Mouse (Mus musculus) spleen, postnatal 14 days (tissue): Measurements from ENCODE around the gene Napa.

Experiments
- DNase-seq, 2 experiments: peaks; one replicate each; pipeline ENCODE4 v3.0.0; 2021 to 2022; ENCODE audit warnings: low spot score in 2 of 2

Gene Napa

DNA sequence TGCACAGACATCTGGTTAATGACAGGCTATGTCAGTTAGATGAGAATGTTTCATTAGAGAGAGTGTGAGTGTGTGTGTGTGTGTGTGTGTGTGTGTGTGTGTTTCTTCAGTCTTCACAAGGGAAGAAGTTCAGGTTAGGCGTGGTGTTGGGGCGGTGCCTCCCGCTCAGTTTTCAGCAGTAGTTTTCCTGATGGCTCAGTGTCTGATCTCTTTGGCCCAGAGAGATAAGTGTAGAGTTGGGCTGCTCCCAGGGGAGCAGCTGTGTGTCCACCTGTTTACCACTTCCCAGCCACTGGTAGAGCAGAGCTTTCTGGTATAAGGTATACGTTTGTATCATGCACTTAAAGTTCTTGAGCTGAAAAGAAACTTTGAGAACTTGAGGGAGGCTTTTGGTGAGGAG lies 1.6 kb downstream of the Napa start:
- no peak for DNase-seq

- DNase-seq, result no peak
These were observed 2.8 kb downstream of the Napa start for GRCm38 (mm10) chr7:16101081-16101480.

DNA sequence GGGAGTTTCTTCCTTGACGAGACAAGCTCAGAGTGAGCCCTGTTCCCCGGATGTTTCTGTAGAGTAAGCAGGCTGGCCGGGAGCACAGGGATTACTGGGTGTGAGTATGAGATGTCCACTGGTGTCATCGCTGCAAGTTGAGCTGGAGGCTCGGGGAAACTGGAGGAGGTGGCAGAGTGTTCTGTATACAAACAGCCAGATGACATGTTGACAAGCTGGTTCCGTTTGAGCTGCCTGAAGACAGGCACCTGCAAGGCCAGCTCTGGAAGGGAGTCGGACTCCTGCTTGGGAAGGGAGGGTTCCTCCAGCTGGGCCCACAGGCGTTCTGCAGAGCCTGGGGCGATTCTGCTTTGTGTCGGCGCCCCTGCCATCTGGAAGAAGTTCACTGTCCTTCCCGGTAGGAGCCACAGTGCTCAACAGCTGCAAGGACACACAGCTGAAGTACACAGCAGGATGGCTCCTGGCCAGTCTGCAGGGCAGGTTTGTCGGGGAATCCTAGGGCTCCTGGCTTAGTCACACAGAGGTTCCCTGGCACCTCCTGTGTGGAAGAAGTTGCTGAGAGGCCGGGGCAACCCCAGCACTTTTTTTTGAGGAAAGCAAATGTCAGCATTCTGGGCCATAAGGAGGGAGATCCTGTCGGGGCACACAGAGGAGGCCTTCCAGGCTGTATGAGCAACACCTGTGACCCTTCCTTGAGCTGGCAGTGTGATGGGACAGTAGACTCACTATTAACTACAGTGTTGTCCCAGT lies 3.6 kb downstream of the Napa start:
- no peak for DNase-seq

GRCm38 (mm10) chr7:16102686-16103226 lies 4.5 kb downstream of the Napa start:
- DNase-seq, result no peak

DNA sequence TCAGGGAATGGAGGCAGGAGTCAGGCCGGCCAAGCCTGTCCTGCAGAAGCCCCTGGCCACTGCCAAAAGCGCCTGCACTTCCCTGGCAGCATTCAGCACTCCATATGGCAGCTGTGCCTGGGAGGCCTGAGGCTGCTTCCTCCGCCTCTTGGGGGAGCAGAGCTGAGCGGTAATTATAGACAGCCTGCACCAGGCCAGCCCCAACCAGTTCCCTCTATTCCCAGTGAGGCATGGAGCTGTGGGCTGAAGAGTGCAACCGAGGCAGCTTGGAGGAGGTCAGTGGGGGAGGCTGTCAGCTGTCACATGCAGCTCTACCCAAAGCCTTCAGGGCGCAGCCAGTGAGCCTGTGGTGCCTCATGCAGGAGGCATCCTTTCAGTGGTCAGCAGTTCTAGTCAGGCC lies 5.5 kb downstream of the Napa start:
- no peak for DNase-seq

DNA sequence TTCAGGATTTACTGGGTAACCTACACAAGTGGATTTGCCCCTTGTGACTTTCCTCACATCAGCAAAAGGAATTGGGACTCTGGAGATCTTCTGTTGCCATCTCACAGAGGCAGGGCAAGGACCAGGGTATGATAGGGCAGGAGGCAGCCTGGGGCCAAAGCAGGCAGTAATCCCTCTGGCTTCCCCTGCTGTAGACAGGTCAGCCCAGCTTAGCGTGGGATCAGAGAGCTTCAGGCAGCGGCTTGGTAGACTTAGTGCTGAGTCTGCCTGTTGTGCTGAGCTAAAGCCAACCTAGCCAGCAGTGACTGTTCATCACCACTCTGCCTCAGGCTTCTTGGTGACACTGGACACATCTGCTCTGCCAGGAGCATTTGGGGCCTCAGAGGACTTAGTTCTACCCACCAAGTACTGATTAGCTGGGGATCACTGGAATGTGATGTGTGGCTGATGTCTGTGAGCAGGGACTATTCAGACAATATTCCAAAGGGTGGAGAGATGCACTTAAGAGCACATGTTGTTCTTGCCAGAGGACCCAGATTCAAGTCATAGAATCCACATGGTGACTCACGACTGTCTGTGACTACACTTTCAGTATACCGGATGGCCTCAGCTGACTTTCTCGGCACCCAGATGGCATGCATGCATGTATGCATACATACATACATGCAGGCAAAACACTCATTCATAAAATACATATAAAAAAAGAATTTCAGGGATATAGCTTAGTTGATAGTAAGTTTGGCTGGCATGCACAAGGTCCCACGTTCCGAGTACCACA lies 6.5 kb downstream of the Napa start:
- DNase-seq, result no peak

DNA sequence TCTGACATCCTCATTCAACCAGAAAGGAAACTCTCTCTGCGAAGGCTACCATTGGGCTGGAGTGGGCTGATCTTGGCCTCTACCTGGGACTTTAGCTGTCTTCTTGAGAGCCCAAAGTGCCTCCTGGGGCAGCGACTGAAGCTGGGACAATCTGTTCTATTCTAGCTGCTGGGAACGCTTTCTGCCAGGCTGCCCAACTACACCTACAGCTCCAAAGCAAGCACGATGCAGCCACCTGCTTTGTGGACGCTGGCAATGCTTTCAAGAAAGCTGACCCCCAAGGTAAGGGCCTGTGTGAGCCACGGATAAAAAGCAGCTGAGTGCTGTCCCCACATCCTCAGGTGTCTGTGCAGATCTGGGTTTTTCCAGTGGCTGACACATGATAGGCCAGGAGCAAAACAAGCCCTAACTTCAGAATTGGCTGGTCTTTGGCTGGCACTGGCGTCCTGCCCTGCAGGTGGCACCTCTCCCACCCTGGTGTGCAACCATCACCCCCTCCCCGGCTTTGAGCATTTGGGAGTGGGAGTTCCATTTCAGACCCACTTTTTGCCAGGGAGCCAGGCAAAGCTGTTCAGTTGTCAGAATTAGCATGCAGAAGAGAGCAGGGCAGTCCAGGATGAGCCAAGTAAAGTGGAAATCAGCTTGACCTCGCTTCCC lies 10.8 kb downstream of the Napa start:
- DNase-seq, result no peak

- DNase-seq, result no peak
These were observed 11.9 kb downstream of the Napa start for GRCm38 (mm10) chr7:16110158-16110557.

DNA sequence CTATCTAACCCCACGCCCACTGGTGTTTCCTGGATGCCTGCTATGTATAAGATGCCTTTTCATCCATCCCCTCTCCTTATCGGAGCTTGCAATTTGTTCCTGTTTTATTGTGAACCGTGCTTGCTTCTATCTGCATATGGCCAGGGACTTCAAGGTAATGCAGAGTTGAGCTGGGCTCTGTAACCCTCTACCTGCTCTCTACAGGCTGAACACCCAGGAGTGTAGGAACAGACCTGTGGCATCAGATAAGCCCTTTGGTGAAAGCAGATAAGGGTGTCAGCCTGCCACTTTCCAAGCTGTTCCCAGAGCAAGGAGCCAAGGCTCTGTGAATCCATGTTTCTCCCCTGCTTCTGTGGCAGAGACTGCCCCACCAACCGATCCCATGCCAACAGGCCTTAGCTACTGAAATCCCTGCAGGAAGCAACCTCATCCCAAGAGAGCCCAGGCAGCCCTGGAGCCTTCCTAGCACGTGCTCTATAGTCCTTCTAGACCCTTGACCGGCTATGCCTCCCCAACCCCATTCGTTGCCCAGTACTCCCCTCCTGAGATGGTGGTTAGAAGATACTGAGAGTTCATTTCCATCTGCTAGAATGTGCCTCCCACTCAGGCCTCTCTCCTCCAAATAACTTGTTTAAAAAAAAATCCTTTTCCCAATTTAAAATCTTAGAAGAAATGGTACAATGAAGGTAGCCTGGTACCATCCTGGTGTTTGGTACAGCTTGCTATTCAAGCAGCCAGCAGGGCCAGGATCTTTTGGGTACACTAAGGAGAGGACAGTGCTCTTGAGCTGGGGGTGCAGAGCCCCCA lies 13.2 kb downstream of the Napa start:
- no peak for DNase-seq

- DNase-seq, result no peak
These were observed 18.2 kb downstream of the Napa start for GRCm38 (mm10) chr7:16116418-16116817.

- DNase-seq, result no peak
These were observed 18.8 kb downstream of the Napa start for GRCm38 (mm10) chr7:16117100-16117499.

- DNase-seq, result peak; percentile 69 to 86
These were observed 21.5 kb downstream of the Napa start, which contains the start of gene Kptn for GRCm38 (mm10) chr7:16119569-16120261. Gene Kptn (plus strand): TSS chr7:16119895.

GRCm38 (mm10) chr7:16120262-16120600 lies 22.0 kb downstream of the Napa start:
- no peak for DNase-seq

GRCm38 (mm10) chr7:16125829-16126228 lies 27.6 kb downstream of the Napa start:
- no peak for DNase-seq

DNA sequence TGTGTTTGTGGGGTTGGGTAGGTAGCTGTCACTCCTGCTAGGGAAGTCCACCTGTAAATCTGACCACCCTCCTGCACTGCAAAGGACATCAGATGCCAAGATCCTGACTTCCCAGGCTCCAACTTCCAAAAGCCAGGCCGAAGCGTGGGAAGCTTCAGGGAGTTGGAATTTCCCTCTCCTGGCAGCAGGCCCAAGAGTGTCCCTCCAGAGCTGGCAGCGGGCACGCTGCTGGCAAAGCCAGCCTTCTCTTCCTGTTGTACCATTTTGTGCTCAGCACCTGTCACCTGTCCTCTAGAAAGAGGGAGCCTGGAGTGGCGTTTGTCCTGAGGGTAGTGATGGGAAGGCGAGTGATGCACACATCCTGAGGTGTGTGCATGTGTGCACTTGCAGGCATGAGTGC lies 30.1 kb downstream of the Napa start:
- no peak for DNase-seq

DNA sequence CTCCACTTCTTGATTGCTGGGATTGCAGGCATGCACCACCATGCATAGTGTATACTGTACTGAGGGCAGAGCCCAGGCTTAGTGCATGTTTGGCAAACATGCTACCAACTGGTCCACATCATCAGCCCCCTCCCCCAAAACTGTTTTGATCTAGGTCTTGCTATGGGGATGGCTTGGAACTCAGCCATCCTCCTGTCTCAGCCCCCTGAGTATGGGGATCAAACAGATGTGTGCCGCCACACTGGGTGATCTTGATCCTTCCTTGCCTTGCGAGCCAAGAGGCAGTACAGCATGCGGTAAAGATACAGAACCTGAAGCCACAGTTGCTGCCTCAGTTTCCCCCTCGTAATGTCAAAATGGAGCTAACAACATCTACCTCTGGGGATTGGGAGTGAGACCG lies 30.6 kb downstream of the Napa start:
- no peak for DNase-seq

GRCm38 (mm10) chr7:16129421-16129845 lies 31.2 kb downstream of the Napa start, which contains the start of gene Slc8a2:
Gene Slc8a2 (plus strand): TSS chr7:16129826.
- peak in 1 of 2 experiments; percentile 33 for DNase-seq

DNA sequence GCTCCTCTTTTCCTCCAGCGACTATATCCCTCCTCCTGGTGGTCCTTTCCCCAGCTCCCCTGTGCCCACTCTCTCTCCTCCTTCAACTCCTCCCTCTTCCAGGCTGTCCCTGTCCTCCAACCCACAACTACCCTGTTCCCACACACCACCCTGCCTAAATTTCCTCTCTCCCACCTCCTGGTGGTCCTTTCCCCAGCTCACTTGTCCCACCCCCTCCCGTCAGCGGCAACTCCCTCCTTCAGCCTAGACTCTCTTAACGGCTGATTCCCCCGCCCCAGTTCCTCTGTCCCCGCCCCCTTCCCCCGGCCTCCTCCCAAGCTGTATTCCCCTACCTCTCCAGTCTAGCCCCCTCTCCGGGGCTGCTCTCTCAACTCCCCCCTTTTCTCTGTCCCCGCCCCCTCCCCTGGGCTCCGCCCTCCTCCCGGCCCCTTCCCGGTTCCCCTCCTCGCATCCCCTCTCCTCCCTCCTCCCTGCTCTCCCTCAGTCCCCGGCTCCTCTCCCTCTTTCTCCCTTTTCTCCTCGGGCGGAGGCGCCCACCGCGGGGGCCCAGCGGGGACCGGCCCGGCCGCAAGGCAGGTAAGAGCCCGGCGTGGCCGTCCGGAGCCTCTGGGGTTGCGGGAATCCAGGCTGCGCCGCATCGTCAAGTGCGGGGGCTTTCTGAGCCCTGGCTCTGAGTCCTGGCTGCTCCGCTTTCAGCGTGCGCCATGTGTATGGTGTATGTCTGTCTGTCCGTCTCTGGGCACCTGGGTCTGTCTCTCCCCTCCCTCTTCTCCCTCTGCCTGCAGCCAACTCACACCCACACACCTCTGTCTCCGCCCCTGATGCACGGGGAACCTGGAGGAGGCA lies 31.8 kb downstream of the Napa start:
- DNase-seq, result no peak

DNA sequence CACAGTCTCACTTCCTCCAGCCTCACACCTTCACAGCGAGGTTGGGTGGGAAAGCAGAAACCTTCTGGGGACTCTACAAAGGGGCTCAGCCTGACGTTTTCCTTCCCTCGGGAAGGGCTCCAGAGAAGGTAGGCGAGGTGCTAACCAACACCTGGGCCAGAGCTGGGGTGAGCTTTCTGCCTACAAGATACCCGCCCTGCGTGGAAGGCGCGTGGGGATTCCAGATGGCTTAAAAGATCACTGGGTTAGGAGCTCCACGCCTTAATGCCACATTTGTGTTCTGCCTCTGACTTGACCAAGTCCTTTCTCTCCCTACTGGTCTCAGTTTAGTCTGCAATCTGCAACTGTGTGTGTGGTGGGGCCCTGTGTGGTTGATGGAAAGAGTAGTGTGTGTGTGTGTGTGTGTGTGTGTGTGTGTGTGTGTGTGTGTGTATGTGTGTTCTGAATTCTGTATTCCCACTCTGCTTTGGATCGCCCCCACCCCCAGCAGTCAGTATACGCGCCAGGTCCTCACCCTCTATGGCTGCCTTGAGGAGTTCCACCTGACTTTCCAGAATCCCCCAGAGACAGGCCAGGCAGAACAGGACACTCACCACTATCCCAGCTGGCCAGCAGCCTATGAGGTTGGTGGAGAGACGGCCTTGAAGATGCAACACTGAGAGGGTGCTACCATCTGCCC lies 32.8 kb downstream of the Napa start:
- no peak for DNase-seq
